8 mouse cellular contexts compared by ENCODE assay signal in genomic region chr1:157560654-157561386, GRCm38 (mm10). TPM values are rescaled to one million over a fixed set of nuclear protein-coding genes. Genes with fewer than 3 reads are reported as not detected.
DNase-seq lines count a peak whose midpoint lies in the region; ATAC-seq and TF ChIP-seq lines count a peak whose summit lies in the region.

No protein-coding gene starts in this region.

- TF ChIP-seq POLR2A in liver, adult 2 months (IDR thresholded peaks at IDR 0.05; ENCODE audit: extremely low read depth, insufficient read depth, low read length): no peak
- TF ChIP-seq POLR2A in brain, embryonic 14.5 days (IDR thresholded peaks at IDR 0.05; ENCODE audit: borderline replicate concordance, extremely low read depth, insufficient read depth, insufficient read length, poor library complexity, severe bottlenecking): no peak

- TF ChIP-seq EP300 in stomach, postnatal 0 days (optimal IDR thresholded peaks at IDR 0.05): no peak

- no peaks in the 10 kb centered on the region for H3K9me3 ChIP-seq in forebrain, embryonic 12.5 days
- H3K9me3 ChIP-seq in kidney, embryonic 14.5 days (ENCODE audit: control insufficient read depth, low read length): no peaks in the 10 kb centered on the region
- H3K9me3 ChIP-seq in stomach, postnatal 0 days (ENCODE audit: control insufficient read depth, low read length): no peaks in the 10 kb centered on the region

- H3K79me2 ChIP-seq in liver, adult 2 months (ENCODE audit: control insufficient read depth, insufficient read depth, low read length): no peaks in the 10 kb centered on the region

- peak; percentile 49; the same call in 1 of the 2 replicates for ATAC-seq in forebrain, embryonic 12.5 days (ENCODE audit: low FRiP score)
- ATAC-seq in kidney, embryonic 14.5 days (ENCODE audit: low FRiP score, low TSS enrichment): peak; percentile 72
- ATAC-seq in stomach, postnatal 0 days (ENCODE audit: low FRiP score, low TSS enrichment): peak; percentile 74

- H3K4me1 ChIP-seq in liver, adult 2 months (ENCODE audit: control insufficient read depth, insufficient read depth, low read length): no peaks in the 10 kb centered on the region
- H3K4me1 ChIP-seq in forebrain, embryonic 12.5 days: peaks cover 3% of the 10 kb centered on the region; the same call in 1 of the 2 replicates
- H3K4me1 ChIP-seq in kidney, embryonic 14.5 days (ENCODE audit: control insufficient read depth, insufficient read depth, low read length): no peaks in the 10 kb centered on the region
- no peaks in the 10 kb centered on the region for H3K4me1 ChIP-seq in stomach, postnatal 0 days (replicated peaks; ENCODE audit: control insufficient read depth, insufficient read depth)

- H3K36me3 ChIP-seq in liver, adult 2 months (ENCODE audit: control insufficient read depth, insufficient read depth, low read length): peaks cover 64% of the 10 kb centered on the region
- no peaks in the 10 kb centered on the region for H3K36me3 ChIP-seq in forebrain, embryonic 12.5 days (replicated peaks)
- H3K36me3 ChIP-seq in kidney, embryonic 14.5 days (ENCODE audit: control insufficient read depth, insufficient read depth, low read length): no peaks in the 10 kb centered on the region
- H3K36me3 ChIP-seq in stomach, postnatal 0 days (ENCODE audit: control insufficient read depth, insufficient read depth, low read length): no peaks in the 10 kb centered on the region

- peak overlapping the region; percentile 24; the same call in 1 of the 2 replicates for H3K4me2 ChIP-seq in forebrain, embryonic 12.5 days
- H3K4me2 ChIP-seq in kidney, embryonic 14.5 days (replicated peaks; ENCODE audit: low read depth, low read length): no peak overlapping the region
- H3K4me2 ChIP-seq in stomach, postnatal 0 days (replicated peaks; ENCODE audit: low read depth): no peak overlapping the region

- peak; percentile 67 for TF ChIP-seq CTCF in liver, adult 2 months (IDR thresholded peaks at IDR 0.05; ENCODE audit: low read depth, low read length)
- peak; percentile 63; the same call in 1 of the 2 replicates for TF ChIP-seq CTCF in brain, embryonic 14.5 days (IDR thresholded peaks at IDR 0.05; ENCODE audit: borderline replicate concordance, extremely low read depth, insufficient read depth, insufficient read length)
- TF ChIP-seq CTCF in stomach, postnatal 0 days (IDR thresholded peaks at IDR 0.05; ENCODE audit: low read depth): peak; percentile 76

- no peak overlapping the region for H3K27ac ChIP-seq in liver, adult 2 months (replicated peaks; ENCODE audit: insufficient read depth, low read depth, low read length)
- no peak overlapping the region for H3K27ac ChIP-seq in forebrain, embryonic 12.5 days
- no peak overlapping the region for H3K27ac ChIP-seq in kidney, embryonic 14.5 days (ENCODE audit: low read depth, low read length)
- H3K27ac ChIP-seq in stomach, postnatal 0 days (replicated peaks): no peak overlapping the region

- no peak overlapping the region for H3K9ac ChIP-seq in liver, adult 2 months (ENCODE audit: low read depth, low read length)
- H3K9ac ChIP-seq in forebrain, embryonic 12.5 days: no peak overlapping the region
- no peak overlapping the region for H3K9ac ChIP-seq in kidney, embryonic 14.5 days (ENCODE audit: low read depth, low read length)
- no peak overlapping the region for H3K9ac ChIP-seq in stomach, postnatal 0 days (ENCODE audit: low read length)

- H3K27me3 ChIP-seq in liver, adult 2 months (ENCODE audit: control insufficient read depth, insufficient read depth, low read length): no peaks in the 10 kb centered on the region
- peaks cover 16% of the 10 kb centered on the region; the same call in 1 of the 2 replicates for H3K27me3 ChIP-seq in forebrain, embryonic 12.5 days
- H3K27me3 ChIP-seq in kidney, embryonic 14.5 days (ENCODE audit: control insufficient read depth, insufficient read depth, low read length): no peaks in the 10 kb centered on the region
- H3K27me3 ChIP-seq in stomach, postnatal 0 days (ENCODE audit: control insufficient read depth, insufficient read depth, low read length): no peaks in the 10 kb centered on the region

- DNase-seq in liver, adult 2 months (ENCODE audit: extremely low read depth, low read depth, low spot score): no peak
- DNase-seq in liver: no peak
- peak; percentile 55 for DNase-seq in brain, embryonic 14.5 days (ENCODE audit: low read depth)
- peak; percentile 24 to 28 for DNase-seq in lung, postnatal 4 days
- peak; percentile 39 for DNase-seq in stomach, postnatal 0 days (ENCODE audit: low spot score)
- no peak for DNase-seq in urinary bladder, postnatal 14 days (ENCODE audit: low spot score)

- WGBS in liver, adult 2 months: 70% methylated on average over 8 of the region's 8 CpGs
- WGBS in forebrain, embryonic 12.5 days: 16% methylated on average over 8 of the region's 8 CpGs
- WGBS in kidney, embryonic 14.5 days: 27% methylated on average over 8 of the region's 8 CpGs
- 20% methylated on average over 8 of the region's 8 CpGs for WGBS in stomach, postnatal 0 days

- H3K4me3 ChIP-seq in liver, adult 2 months (ENCODE audit: insufficient read depth, low read depth, low read length): no peak overlapping the region
- H3K4me3 ChIP-seq in forebrain, embryonic 12.5 days (replicated peaks): no peak overlapping the region
- no peak overlapping the region for H3K4me3 ChIP-seq in kidney, embryonic 14.5 days (ENCODE audit: low read length)
- no peak overlapping the region for H3K4me3 ChIP-seq in stomach, postnatal 0 days (ENCODE audit: low read depth, low read length)

RNA-seq across cellular contexts. Expression of gene Sec16b, which starts 54.3 kb away (rescaled TPM):
- 52.2 and 57.3 TPM in 2 replicates for total RNA-seq in liver, adult 2 months (2014; rRNA removed)
- polyA plus RNA-seq in liver, adult 2 months (2012; rRNA removed): 44.7 and 47.4 TPM in 2 replicates
- 0.47 and 0.64 TPM in 2 replicates for polyA plus RNA-seq in brain, embryonic 14.5 days (2012; rRNA removed)
- polyA plus RNA-seq in forebrain, embryonic 12.5 days (2016; fragmentation: Nextera tagmentation; extraction: Ambion mirVana): 0.52 and 0.53 TPM in 2 replicates
- polyA plus RNA-seq in kidney, embryonic 14.5 days (2014; fragmentation: Nextera tagmentation; extraction: Ambion mirVana): 0.79 and 1.6 TPM in 2 replicates
- 5.5 and 6.2 TPM in 2 replicates for polyA plus RNA-seq in stomach, postnatal 0 days (2015; fragmentation: Nextera tagmentation; extraction: Ambion mirVana)

Comparison
In these comparisons a context has a peak if more than half of its experiments do, and no peak if none do; other contexts are left out.
1. DNase-seq: peak in brain, embryonic 14.5 days (single experiment), lung, postnatal 4 days (2 of 2) and stomach, postnatal 0 days (single experiment); none in liver, adult 2 months (single experiment), liver (single experiment) and urinary bladder, postnatal 14 days (single experiment).
2. Peak in every context shown above with its lines, with median percentiles within 50 percentile points of each other: CTCF ChIP-seq and ATAC-seq.